Mouse (Mus musculus) liver, adult 2 months (tissue): ENCODE data around the gene Omt2b. TPM values are rescaled to one million over a fixed set of nuclear protein-coding genes. Genes with fewer than 3 reads are reported as not detected.

Experiments used
- DNase-seq: peaks from one replicate; pipeline ENCODE4 v3.0.0-alpha.2; 2011; ENCODE audit warnings: low read depth, low spot score; ENCODE audit errors: extremely low read depth
- H3K27ac ChIP-seq: fragments of 200-500 bp; replicated peaks from 2 replicates; pipeline ENCODE4 v1.5.1; 2012; ENCODE audit warnings: low read depth, mild to moderate bottlenecking, control low read depth, inconsistent platforms, low read length; ENCODE audit not compliant: insufficient read depth
- H3K27me3 ChIP-seq: fragments of 200-500 bp; 2 replicates; pipeline ENCODE4 v1.6.1; 2012; ENCODE audit warnings: mild to moderate bottlenecking, moderate library complexity, low read length, inconsistent platforms; ENCODE audit not compliant: control insufficient read depth, insufficient read depth
- H3K36me3 ChIP-seq: fragments of 200-500 bp; 2 replicates; pipeline ENCODE4 v1.6.1; 2012; ENCODE audit warnings: low read length, inconsistent platforms; ENCODE audit not compliant: control insufficient read depth, insufficient read depth
- H3K4me1 ChIP-seq: fragments of 200-500 bp; 2 replicates; pipeline ENCODE4 v1.6.1; 2011; ENCODE audit warnings: low read length; ENCODE audit not compliant: control insufficient read depth, insufficient read depth
- H3K4me3 ChIP-seq: fragments of 200-500 bp; 2 replicates; pipeline ENCODE4 v1.5.1; 2011; ENCODE audit warnings: low read depth, mild to moderate bottlenecking, control low read depth, low read length, moderate library complexity; ENCODE audit not compliant: insufficient read depth
- H3K79me2 ChIP-seq: fragments of 200-500 bp; 2 replicates; pipeline ENCODE4 v1.6.1; 2012; ENCODE audit warnings: inconsistent platforms, mild to moderate bottlenecking, low read length, moderate library complexity; ENCODE audit not compliant: control insufficient read depth, insufficient read depth
- H3K9ac ChIP-seq: fragments of 200-500 bp; 2 replicates; pipeline ENCODE4 v1.6.1; 2012; ENCODE audit warnings: low read depth, mild to moderate bottlenecking, control low read depth, inconsistent platforms, low read length
- CTCF ChIP-seq: fragments of 200-500 bp; IDR thresholded peaks from 2 replicates; pipeline ENCODE4 v1.5.1; 2011; ENCODE audit warnings: low read depth, low read length, control low read depth
- POLR2A ChIP-seq: fragments of 200-500 bp; IDR thresholded peaks from 2 replicates; pipeline ENCODE4 v1.6.1; 2011; ENCODE audit warnings: low read length, control low read depth; ENCODE audit not compliant: insufficient read depth; ENCODE audit errors: extremely low read depth
- WGBS: fragments of 180-500 bp; shearing (Covaris S2); methylation state at CpG from one replicate; pipeline ENCODE4 v1.1.7; 2018; 5-methylcytosine and 5-hydroxymethylcytosine counted together
- polyA plus RNA-seq: library from polyadenylated mRNA; depleted of rRNA; stranded (reverse); fragments of >200 nt; gene quantifications from 2 replicates; pipeline ENCODE4 v1.2.3, GENCODE M21; 2012
- total RNA-seq: library from RNA; depleted of rRNA; stranded (reverse); fragments of >200 nt; gene quantifications from 2 replicates; pipeline ENCODE4 v1.2.3, GENCODE M21; 2014

Omt2b gene
- total and polyA plus RNA-seq, 2 experiments, result not detected

DNA sequence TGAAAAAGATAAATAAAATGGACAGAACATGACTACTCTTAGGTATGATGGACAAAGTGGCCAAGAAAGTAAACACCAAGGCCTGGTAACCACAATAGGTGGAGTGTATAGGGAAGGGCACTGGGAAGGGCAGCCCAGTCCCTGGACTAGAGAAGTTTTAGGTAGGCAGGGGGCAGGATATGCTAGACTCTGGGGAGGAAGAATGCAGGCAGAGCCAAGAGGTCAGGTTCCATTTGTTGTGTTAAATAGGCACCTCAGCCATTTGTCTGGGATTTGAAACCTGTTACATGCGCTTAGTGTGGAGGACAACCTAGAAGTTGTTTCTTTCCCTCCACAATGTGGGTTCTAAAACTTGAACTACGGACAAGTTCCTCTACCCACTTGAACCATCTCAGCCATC lies 42.0 kb downstream of the Omt2b start:
- Histone ChIP-seq H3K36me3 (no peaks in the 10 kb centered on the region), H3K9ac (no peak overlapping the region), H3K27me3 (no peaks in the 10 kb centered on the region), H3K79me2 (no peaks in the 10 kb centered on the region), H3K27ac (no peak overlapping the region), H3K4me3 (no peak overlapping the region), H3K4me1 (no peaks in the 10 kb centered on the region)
- TF ChIP-seq POLR2A (no peak), CTCF (no peak)
- 94% methylated on average over 2 of the region's 2 CpGs for WGBS
- no peak for DNase-seq

- no peak for DNase-seq
- no peak for TF ChIP-seq CTCF
- TF ChIP-seq POLR2A, result no peak
- Histone ChIP-seq H3K9ac (no peak overlapping the region), H3K27ac (no peak overlapping the region), H3K4me1 (no peaks in the 10 kb centered on the region), H3K27me3 (no peaks in the 10 kb centered on the region), H3K4me3 (no peak overlapping the region), H3K36me3 (no peaks in the 10 kb centered on the region), H3K79me2 (no peaks in the 10 kb centered on the region)
- 90% methylated on average over 7 of the region's 7 CpGs for WGBS
Measured at GRCm38 (mm10) chr9:78369786-78370185, 42.4 kb downstream of the Omt2b start.

DNA sequence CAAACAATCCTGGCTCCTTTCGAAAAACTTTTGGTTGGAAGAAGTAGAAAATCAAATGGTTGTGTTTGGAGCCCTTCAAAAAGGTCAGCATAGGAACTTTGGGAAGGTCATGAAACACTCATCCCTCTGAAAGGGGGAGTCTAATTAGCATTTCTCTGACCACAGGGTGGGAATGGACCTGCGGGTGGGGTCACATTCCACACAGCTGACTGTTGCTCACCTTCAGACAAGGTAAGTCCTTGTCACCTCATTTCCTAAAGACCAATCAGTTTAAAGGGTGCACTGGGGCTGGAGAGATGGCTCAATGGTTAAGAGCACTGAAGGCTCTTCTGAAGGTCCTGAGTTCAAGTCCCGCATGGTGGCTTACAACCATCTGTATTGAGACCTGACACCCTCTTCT lies 44.1 kb downstream of the Omt2b start:
- H3K79me2 ChIP-seq, result no peaks in the 10 kb centered on the region
- no peaks in the 10 kb centered on the region for H3K27me3 ChIP-seq
- 97% methylated on average over 3 of the region's 3 CpGs for WGBS
- H3K4me3 ChIP-seq, result no peak overlapping the region
- H3K9ac ChIP-seq, result no peak overlapping the region
- no peak for DNase-seq
- H3K36me3 ChIP-seq, result no peaks in the 10 kb centered on the region
- TF ChIP-seq CTCF (no peak), POLR2A (no peak)
- H3K27ac ChIP-seq, result no peak overlapping the region
- no peaks in the 10 kb centered on the region for H3K4me1 ChIP-seq

- H3K9ac ChIP-seq, result no peak overlapping the region
- 83% methylated on average over 10 of the region's 10 CpGs for WGBS
Measured at GRCm38 (mm10) chr9:78372827-78373504, 45.6 kb downstream of the Omt2b start.

GRCm38 (mm10) chr9:78374397-78374796 lies 47.0 kb downstream of the Omt2b start:
- H3K9ac ChIP-seq, result no peak overlapping the region
- H3K4me3 ChIP-seq, result no peak overlapping the region
- DNase-seq, result no peak
- WGBS, result 67% methylated on average over 5 of the region's 5 CpGs
- H3K36me3 ChIP-seq, result no peaks in the 10 kb centered on the region
- TF ChIP-seq POLR2A, result no peak
- TF ChIP-seq CTCF, result no peak
- no peaks in the 10 kb centered on the region for H3K4me1 ChIP-seq
- no peak overlapping the region for H3K27ac ChIP-seq
- no peaks in the 10 kb centered on the region for H3K27me3 ChIP-seq
- no peaks in the 10 kb centered on the region for H3K79me2 ChIP-seq

More at GRCm38 (mm10) chr9:78372827-78373504, 45.6 kb downstream of the Omt2b start:
- Histone ChIP-seq H3K36me3 (no peaks in the 10 kb centered on the region), H3K27ac (no peak overlapping the region), H3K4me1 (no peaks in the 10 kb centered on the region), H3K79me2 (no peaks in the 10 kb centered on the region), H3K27me3 (no peaks in the 10 kb centered on the region), H3K4me3 (no peak overlapping the region)
- TF ChIP-seq CTCF (no peak), POLR2A (no peak)
- DNase-seq, result no peak

DNA sequence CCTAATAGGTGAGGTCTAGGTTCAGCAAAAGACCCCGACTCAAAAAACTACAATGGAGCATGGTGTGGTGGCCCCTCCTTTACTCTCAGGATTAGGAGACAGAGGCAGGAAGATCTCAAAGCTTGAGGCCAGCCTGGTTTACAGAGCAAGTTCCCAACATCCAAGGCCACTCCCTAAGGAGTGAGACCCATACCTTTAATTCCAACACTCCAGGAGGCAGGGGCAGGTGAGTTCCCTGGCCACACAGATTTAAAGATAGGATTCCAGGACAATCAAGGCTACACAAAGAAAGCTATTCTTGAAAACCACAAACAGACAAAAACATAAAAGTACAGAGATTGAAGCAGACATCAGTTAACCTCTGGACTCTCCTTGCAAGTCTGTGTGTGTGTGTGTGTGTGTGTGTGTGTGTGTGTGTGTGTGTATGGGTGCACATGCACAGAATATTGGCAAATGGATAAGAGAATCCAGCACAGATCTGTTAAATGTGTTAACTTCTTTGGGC lies 47.5 kb downstream of the Omt2b start:
- 85% methylated on average over 1 of the region's 1 CpGs for WGBS
- no peak for DNase-seq
- TF ChIP-seq CTCF (no peak), POLR2A (no peak)

More for the DNA sequence above, 47.5 kb downstream of the Omt2b start:
- H3K4me1 ChIP-seq, result no peaks in the 10 kb centered on the region
- H3K4me3 ChIP-seq, result no peak overlapping the region
- no peaks in the 10 kb centered on the region for H3K27me3 ChIP-seq
- no peaks in the 10 kb centered on the region for H3K79me2 ChIP-seq
- H3K27ac ChIP-seq, result no peak overlapping the region
- no peaks in the 10 kb centered on the region for H3K36me3 ChIP-seq
- no peak overlapping the region for H3K9ac ChIP-seq
